Mouse (Mus musculus) urinary bladder, postnatal 36 days (tissue): Measurements from ENCODE around the gene Fcho1.
A peak's percentile ranks its signal among the peaks of the same experiment; 100 is the strongest.
"Not testable (repeated sequence)": the region's sequence is repeated elsewhere in the genome, so short reads cannot be mapped to it uniquely, and the experiment has no call there.

Experiments
- DNase-seq, 2 experiments: peaks; one replicate each; pipeline ENCODE4 v3.0.0; 2022; ENCODE audit warnings: low spot score in 2 of 2, mixed read lengths in 1 of 2

The Fcho1 gene

GRCm38 (mm10) chr8:71718252-71718651 is 7.3 kb downstream of the Fcho1 start:
- DNase-seq: no peak

GRCm38 (mm10) chr8:71717096-71717495 is 8.4 kb downstream of the Fcho1 start:
- no peak for DNase-seq

- no peak for DNase-seq
Measured at GRCm38 (mm10) chr8:71716561-71717053, 8.9 kb downstream of the Fcho1 start.

- no peak for DNase-seq
Measured at GRCm38 (mm10) chr8:71715531-71715930, 10.0 kb downstream of the Fcho1 start.

- DNase-seq: no peak
Measured at GRCm38 (mm10) chr8:71711574-71711973, 13.9 kb downstream of the Fcho1 start.

GRCm38 (mm10) chr8:71709800-71710446 is 15.6 kb downstream of the Fcho1 start:
- DNase-seq: peak; percentile 71 to 78

GRCm38 (mm10) chr8:71709134-71709799 is 16.2 kb downstream of the Fcho1 start:
- DNase-seq: no peak

GRCm38 (mm10) chr8:71707874-71708273 is 17.6 kb downstream of the Fcho1 start:
- no peak for DNase-seq

- not testable (repeated sequence) for DNase-seq
Measured at GRCm38 (mm10) chr8:71703400-71703799, 22.1 kb downstream of the Fcho1 start.

- DNase-seq: no peak
Measured at GRCm38 (mm10) chr8:71702923-71703322, 22.6 kb downstream of the Fcho1 start.

- no peak for DNase-seq
Measured at GRCm38 (mm10) chr8:71702087-71702432, 23.5 kb downstream of the Fcho1 start.

GRCm38 (mm10) chr8:71701414-71702086 is 24.0 kb downstream of the Fcho1 start, which contains the start of gene B3gnt3:
Gene B3gnt3, minus strand, starts transcription at chr8:71701789.
- DNase-seq: no peak

- no peak for DNase-seq
Measured at GRCm38 (mm10) chr8:71700493-71701269, 24.8 kb downstream of the Fcho1 start.

- DNase-seq: not testable (repeated sequence)
Measured at GRCm38 (mm10) chr8:71695456-71695855, 30.1 kb downstream of the Fcho1 start.

GRCm38 (mm10) chr8:71693166-71694041 is 32.1 kb downstream of the Fcho1 start:
- DNase-seq: no peak

GRCm38 (mm10) chr8:71692509-71692908 is 33.0 kb downstream of the Fcho1 start:
- DNase-seq: no peak

GRCm38 (mm10) chr8:71689028-71689427 is 36.5 kb downstream of the Fcho1 start, which contains the start of gene Insl3:
Gene Insl3, plus strand, starts transcription at chr8:71689214.
- DNase-seq: no peak

- DNase-seq: no peak
Measured at GRCm38 (mm10) chr8:71687616-71688015, 37.9 kb downstream of the Fcho1 start.

- no peak for DNase-seq
Measured at GRCm38 (mm10) chr8:71686143-71686734, 39.3 kb downstream of the Fcho1 start.

GRCm38 (mm10) chr8:71685573-71685972 is 39.9 kb downstream of the Fcho1 start:
- DNase-seq: no peak
